In genomic region chr6:120548581-120548980, GRCm38 (mm10) we compare ENCODE assay signal across 21 mouse cellular contexts. TPM values are rescaled to one million over a fixed set of nuclear protein-coding genes. Genes with fewer than 3 reads are reported as not detected.
"Had no signal": no experiment of that assay in that cellular context is flagged by ENCODE, and none has a peak within 500 bp of the region (broad histone marks: within the 10 kb centered on the region; RNA-seq: fewer than 3 reads in every experiment).

No protein-coding gene starts in this region.

- H3K27me3 ChIP-seq: midbrain, embryonic 13.5 days; neural tube, embryonic 12.5 days had no signal

- DNase-seq: lung, adult 18-20 months; lung, embryonic 14.5 days; lung, postnatal 10 days; lung, postnatal 4 days; retina, postnatal 1 day; right cerebral cortex, adult 18-20 months; right cerebral cortex, postnatal 25 days; right cerebral cortex, postnatal 4 days; spleen, adult 18-20 months; thymus, adult 18-20 months; thymus, postnatal 14 days; thymus, postnatal 36 days had no signal

- H3K4me2 ChIP-seq: lung, embryonic 14.5 days; midbrain, embryonic 11.5 days; midbrain, embryonic 13.5 days; neural tube, embryonic 12.5 days had no signal

- H3K27ac ChIP-seq: liver, embryonic 14.5 days; midbrain, embryonic 13.5 days; neural tube, embryonic 12.5 days had no signal

- H3K36me3 ChIP-seq: midbrain, embryonic 13.5 days; neural tube, embryonic 12.5 days had no signal

- H3K9me3 ChIP-seq: midbrain, embryonic 13.5 days; neural tube, embryonic 12.5 days had no signal

- H3K9ac ChIP-seq: liver, embryonic 14.5 days; lung, embryonic 14.5 days; midbrain, embryonic 13.5 days; neural tube, embryonic 12.5 days had no signal

- H3K4me3 ChIP-seq: midbrain, embryonic 13.5 days; neural tube, embryonic 12.5 days had no signal

- ATAC-seq: midbrain, embryonic 13.5 days; midbrain, embryonic 16.5 days had no signal

RNA-seq across cellular contexts. Expression of gene Tmem121b, which starts 55.0 kb away (rescaled TPM):
- total RNA-seq: megakaryocyte, adult 5-6 weeks; megakaryocyte-erythroid progenitor cell, adult 5-6 weeks; neutrophil, adult 5-6 weeks had no signal
- polyA plus RNA-seq: liver, embryonic 16.5 days had no signal
